Mouse (Mus musculus) cerebellum, adult 11-12 months (tissue): ENCODE results near the gene 4930578G10Rik.
"Not testable (repeated sequence)": the region's sequence is repeated elsewhere in the genome, so short reads cannot be mapped to it uniquely, and the experiment has no call there.

Experiments
- DNase-seq: peaks from one replicate; pipeline ENCODE4 v3.0.0; 2022

4930578G10Rik gene

GRCm38 (mm10) chr4:42735245-42735644 lies at the start of gene 4930578G10Rik:
TSS of gene 4930578G10Rik (plus strand) at chr4:42735545.
- DNase-seq, result not testable (repeated sequence)

- not testable (repeated sequence) for DNase-seq
These were observed 21.1 kb downstream of the 4930578G10Rik start, which contains the start of gene Ccl19 for GRCm38 (mm10) chr4:42756477-42756876. TSS of gene Ccl19 (minus strand) at chr4:42756577.

- not testable (repeated sequence) for DNase-seq
These were observed 38.5 kb downstream of the 4930578G10Rik start, which contains the start of gene Ccl21a for GRCm38 (mm10) chr4:42773893-42774292. TSS of gene Ccl21a (minus strand) at chr4:42773993.

- DNase-seq, result not testable (repeated sequence)
These were observed 118.4 kb downstream of the 4930578G10Rik start, which contains the start of gene Fam205a1 for GRCm38 (mm10) chr4:42853788-42854187. TSS of gene Fam205a1 (minus strand) at chr4:42853888.

- not testable (repeated sequence) for DNase-seq
These were observed 121.3 kb downstream of the 4930578G10Rik start, which contains the start of gene Gm12394 for GRCm38 (mm10) chr4:42856671-42857070. TSS of gene Gm12394 (minus strand) at chr4:42856771.

GRCm38 (mm10) chr4:42860483-42860882 lies 125.1 kb downstream of the 4930578G10Rik start:
- not testable (repeated sequence) for DNase-seq

- DNase-seq, result not testable (repeated sequence)
These were observed 128.1 kb downstream of the 4930578G10Rik start for GRCm38 (mm10) chr4:42863487-42863886.

GRCm38 (mm10) chr4:42867390-42867789 lies 132.0 kb downstream of the 4930578G10Rik start:
- DNase-seq, result no peak

GRCm38 (mm10) chr4:42868193-42868592 lies 132.8 kb downstream of the 4930578G10Rik start:
- DNase-seq, result no peak

GRCm38 (mm10) chr4:42870748-42871147 lies 135.4 kb downstream of the 4930578G10Rik start:
- DNase-seq, result no peak

GRCm38 (mm10) chr4:42872151-42872550 lies 136.8 kb downstream of the 4930578G10Rik start:
- DNase-seq, result no peak

- no peak for DNase-seq
These were observed 137.5 kb downstream of the 4930578G10Rik start for GRCm38 (mm10) chr4:42872746-42873435.

- DNase-seq, result no peak
These were observed 138.8 kb downstream of the 4930578G10Rik start, which contains the start of gene Fam205c for GRCm38 (mm10) chr4:42874134-42874533. TSS of gene Fam205c (minus strand) at chr4:42874234.

GRCm38 (mm10) chr4:42876586-42877291 lies 141.4 kb downstream of the 4930578G10Rik start:
- DNase-seq, result peak; percentile 47

GRCm38 (mm10) chr4:42877657-42878056 lies 142.3 kb downstream of the 4930578G10Rik start:
- DNase-seq, result no peak

- no peak for DNase-seq
These were observed 144.7 kb downstream of the 4930578G10Rik start for GRCm38 (mm10) chr4:42879829-42880676.

GRCm38 (mm10) chr4:42880677-42880948 lies 145.3 kb downstream of the 4930578G10Rik start:
- no peak for DNase-seq

GRCm38 (mm10) chr4:42886926-42887325 lies 151.6 kb downstream of the 4930578G10Rik start:
- no peak for DNase-seq

GRCm38 (mm10) chr4:42888806-42889205 lies 153.5 kb downstream of the 4930578G10Rik start:
- no peak for DNase-seq

GRCm38 (mm10) chr4:42891176-42891575 lies 155.8 kb downstream of the 4930578G10Rik start:
- no peak for DNase-seq

GRCm38 (mm10) chr4:42895118-42895517 lies 159.8 kb downstream of the 4930578G10Rik start:
- DNase-seq, result no peak
